ENCODE assay signal across 7 mouse cellular contexts in genomic region chr2:26364738-26365465, GRCm38 (mm10). TPM values are rescaled to one million over a fixed set of nuclear protein-coding genes. Genes with fewer than 3 reads are reported as not detected.
DNase-seq lines count a peak whose midpoint lies in the region.

No protein-coding gene starts in this region.

- DNase-seq in NIH3T3 (ENCODE audit: low read depth) = peak; percentile 67
- peak; percentile 90 for DNase-seq in adrenal gland, postnatal 10 days
- DNase-seq in gastrocnemius, postnatal 4 days (ENCODE audit: low spot score in 2 of 2) = peak; percentile 77 to 88
- peak; percentile 75 to 82 for DNase-seq in kidney, postnatal 4 days
- no peak for DNase-seq in c-Kit-positive CD71-positive TER-119-positive erythroid progenitor cells, embryonic 14.5 days (ENCODE audit: low spot score)
- DNase-seq in thymus, postnatal 14 days = no peak
- no peak for DNase-seq in left cerebral cortex, adult 18-20 months (ENCODE audit: low spot score in 2 of 2)

RNA-seq across cellular contexts. Expression of gene Card9, which starts 4.2 kb away (rescaled TPM):
- total RNA-seq in adrenal gland, postnatal 10 days (2021) = 1 to 10 TPM; 1.5 to 2.2 TPM
- 1 to 10 TPM; 1.6 to 1.8 TPM for total RNA-seq in gastrocnemius, postnatal 4 days (2021)
- total RNA-seq in left cerebral cortex, adult 18-20 months (2021) = 1 to 10 TPM; 1.2 to 2.6 TPM

RNA-seq across cellular contexts. Expression of gene Dnlz, which starts 13.0 kb away (rescaled TPM):
- total RNA-seq in adrenal gland, postnatal 10 days (2021) = 10 to 100 TPM; 18.5 to 20.2 TPM
- total RNA-seq in gastrocnemius, postnatal 4 days (2021) = 10 to 100 TPM; 18.5 to 21.0 TPM
- 10 to 100 TPM; 27.7 to 29.4 TPM for total RNA-seq in left cerebral cortex, adult 18-20 months (2021)

RNA-seq across cellular contexts. Expression of gene Snapc4, which starts 15.6 kb away (rescaled TPM):
- total RNA-seq in adrenal gland, postnatal 10 days (2021) = 10 to 100 TPM; 19.6 to 33.0 TPM
- 10 to 100 TPM; 20.6 to 22.2 TPM for total RNA-seq in gastrocnemius, postnatal 4 days (2021)
- total RNA-seq in left cerebral cortex, adult 18-20 months (2021) = 10 to 100 TPM; 51.8 to 69.8 TPM

RNA-seq across cellular contexts. Expression of gene Entr1, which starts 24.2 kb away (rescaled TPM):
- total RNA-seq in adrenal gland, postnatal 10 days (2021) = 10 to 100 TPM; 76.5 to 78.7 TPM
- 10 to 100 TPM; 42.7 to 50.2 TPM for total RNA-seq in gastrocnemius, postnatal 4 days (2021)
- total RNA-seq in left cerebral cortex, adult 18-20 months (2021) = 100 to 1,000 TPM; 139 to 145 TPM

RNA-seq across cellular contexts. Expression of gene Pmpca, which starts 24.2 kb away (rescaled TPM):
- total RNA-seq in adrenal gland, postnatal 10 days (2021) = 100 to 1,000 TPM; 125 to 129 TPM
- total RNA-seq in gastrocnemius, postnatal 4 days (2021) = 100 to 1,000 TPM; 123 to 124 TPM
- total RNA-seq in left cerebral cortex, adult 18-20 months (2021) = 10 to 100 TPM; 91.5 to 95.8 TPM

Comparison
In these comparisons a context has a peak if more than half of its experiments do, and no peak if none do; other contexts are left out.
1. DNase-seq: peak in NIH3T3 (single experiment), adrenal gland, postnatal 10 days (single experiment), gastrocnemius, postnatal 4 days (2 of 2) and kidney, postnatal 4 days (2 of 2); none in c-Kit-positive CD71-positive TER-119-positive erythroid progenitor cells, embryonic 14.5 days (single experiment), thymus, postnatal 14 days (single experiment) and left cerebral cortex, adult 18-20 months (0 of 2).